Mouse (Mus musculus): Measurements from ENCODE around the gene Ncbp1. TPM values are rescaled to one million over a fixed set of nuclear protein-coding genes. Genes with fewer than 3 reads are reported as not detected.

The Ncbp1 gene
- polyA plus RNA-seq (2014; fragmentation: Nextera tagmentation; extraction: Ambion mirVana) = 134 and 145 TPM in 2 replicates

DNA sequence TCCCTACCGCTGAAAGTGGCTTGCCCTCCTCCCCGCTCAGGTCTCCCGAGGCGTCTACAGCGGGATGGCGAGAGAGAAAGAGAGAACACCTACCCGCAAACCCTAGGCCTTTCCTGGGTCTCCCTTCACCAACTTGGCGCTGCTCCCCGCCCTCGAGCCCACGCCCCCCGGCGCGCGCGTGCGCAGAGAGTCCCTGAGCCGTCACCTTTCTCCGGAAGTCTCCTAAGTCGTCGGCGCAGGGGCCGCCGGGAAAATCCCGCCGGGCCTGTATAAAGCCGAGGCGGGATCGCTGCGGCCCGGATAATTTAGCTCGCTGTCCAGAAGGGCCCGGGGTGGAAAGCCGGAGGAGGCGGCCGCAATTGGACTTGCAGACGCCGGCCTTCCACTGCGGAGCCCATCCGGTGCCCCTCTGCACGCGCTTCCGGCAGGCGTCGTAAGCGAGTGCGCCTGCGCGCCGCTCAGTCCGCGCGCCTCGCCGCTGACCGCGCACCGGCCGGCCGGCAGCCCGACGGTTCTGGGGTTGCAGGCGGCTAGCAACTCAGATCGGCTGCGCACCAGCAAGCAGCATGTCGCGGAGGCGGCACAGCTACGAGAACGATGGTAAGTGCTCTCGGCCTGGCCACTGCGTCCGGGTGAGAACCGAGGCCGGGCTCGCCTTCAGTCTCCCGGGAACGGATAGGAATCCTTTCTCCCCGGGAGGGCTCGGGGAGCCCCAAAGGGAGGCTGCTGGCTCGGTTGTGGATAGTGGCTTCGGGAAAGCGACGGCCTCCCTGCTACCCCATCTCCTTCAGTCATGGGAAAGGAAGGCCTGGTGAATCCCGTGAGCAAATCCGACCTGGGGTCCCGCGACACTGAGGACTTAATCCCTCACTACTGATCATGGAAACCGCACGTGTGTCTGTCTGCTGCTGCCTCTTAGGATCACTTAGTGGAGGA lies at the start of gene Ncbp1, which contains the start of gene Tstd2:
Gene Ncbp1, plus strand, starts transcription at position 327 of the 936 bp plus-strand sequence.
Gene Tstd2, minus strand, starts transcription at position 408 of the 936 bp plus-strand sequence.
- ATAC-seq (ENCODE audit: insufficient read depth, low FRiP score, low TSS enrichment) = peak; percentile 89
- peak within 1 kb of the TSS; percentile 94 for H3K27ac ChIP-seq (ENCODE audit: low read depth, low read length)
- H3K36me3 ChIP-seq (ENCODE audit: control insufficient read depth, insufficient read depth, low read length) = peaks cover 3% of the 10 kb centered on the region; the same call in 1 of the 2 replicates
- DNase-seq (ENCODE audit: low spot score) = peak; percentile 98
- H3K4me2 ChIP-seq (ENCODE audit: low read depth) = peak within 1 kb of the TSS; percentile 59
- peak within 1 kb of the TSS; percentile 83 for H3K9ac ChIP-seq (ENCODE audit: low read length)
- WGBS = under 1% methylated on average over 88 of the region's 90 CpGs
- H3K4me1 ChIP-seq (ENCODE audit: control insufficient read depth, insufficient read depth, low read length) = peaks cover 9% of the 10 kb centered on the region
- H3K27me3 ChIP-seq (ENCODE audit: control insufficient read depth, insufficient read depth, low read length) = no peaks in the 10 kb centered on the region
- no peaks in the 10 kb centered on the region for H3K9me3 ChIP-seq (ENCODE audit: control insufficient read depth, low read length)
- peak within 1 kb of the TSS; percentile 62 for H3K4me3 ChIP-seq (ENCODE audit: low read depth, low read length)

DNA sequence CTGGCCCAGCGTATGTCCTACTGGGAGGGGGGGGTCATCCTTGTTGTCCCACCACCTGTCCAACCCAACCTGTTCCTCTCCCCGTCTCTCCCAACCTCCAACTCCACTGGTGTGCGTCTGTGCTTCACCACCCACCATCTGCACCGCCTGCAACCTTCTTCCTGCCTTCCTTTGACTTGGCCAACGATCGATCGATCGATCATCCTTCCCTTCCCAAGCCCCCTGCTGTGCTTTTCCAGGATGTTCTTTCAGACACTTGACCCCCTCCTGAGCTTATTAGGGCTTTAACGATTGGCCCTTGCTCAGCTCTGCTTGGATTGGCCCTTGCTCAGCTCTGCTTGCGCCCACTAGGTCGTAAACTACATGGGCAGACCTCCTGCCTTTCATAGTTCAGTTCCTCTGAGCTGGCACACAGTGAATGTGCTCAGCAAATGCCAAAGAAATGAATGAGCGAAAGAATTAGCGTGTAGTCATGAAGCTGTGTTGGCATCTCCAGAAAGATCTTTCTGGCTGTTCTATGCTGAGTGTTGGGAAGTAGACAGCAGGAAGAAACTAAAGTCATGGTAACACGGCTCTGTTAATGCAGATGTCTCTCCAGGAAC lies 48.8 kb upstream of the Ncbp1 start:
- H3K4me3 ChIP-seq (ENCODE audit: low read depth, low read length) = no peak overlapping the region
- H3K27me3 ChIP-seq (ENCODE audit: control insufficient read depth, insufficient read depth, low read length) = no peaks in the 10 kb centered on the region
- peaks cover 4% of the 10 kb centered on the region; the same call in 1 of the 2 replicates for H3K4me1 ChIP-seq (ENCODE audit: control insufficient read depth, insufficient read depth, low read length)
- H3K4me2 ChIP-seq (ENCODE audit: low read depth) = no peak overlapping the region
- no peak for ATAC-seq (ENCODE audit: insufficient read depth, low FRiP score, low TSS enrichment)
- no peaks in the 10 kb centered on the region for H3K36me3 ChIP-seq (ENCODE audit: control insufficient read depth, insufficient read depth, low read length)
- DNase-seq (ENCODE audit: low spot score) = no peak
- H3K27ac ChIP-seq (ENCODE audit: low read depth, low read length) = no peak overlapping the region
- H3K9ac ChIP-seq (ENCODE audit: low read length) = no peak overlapping the region
- no peaks in the 10 kb centered on the region for H3K9me3 ChIP-seq (ENCODE audit: control insufficient read depth, low read length)
- WGBS = 50% methylated on average over 14 of the region's 14 CpGs

DNA sequence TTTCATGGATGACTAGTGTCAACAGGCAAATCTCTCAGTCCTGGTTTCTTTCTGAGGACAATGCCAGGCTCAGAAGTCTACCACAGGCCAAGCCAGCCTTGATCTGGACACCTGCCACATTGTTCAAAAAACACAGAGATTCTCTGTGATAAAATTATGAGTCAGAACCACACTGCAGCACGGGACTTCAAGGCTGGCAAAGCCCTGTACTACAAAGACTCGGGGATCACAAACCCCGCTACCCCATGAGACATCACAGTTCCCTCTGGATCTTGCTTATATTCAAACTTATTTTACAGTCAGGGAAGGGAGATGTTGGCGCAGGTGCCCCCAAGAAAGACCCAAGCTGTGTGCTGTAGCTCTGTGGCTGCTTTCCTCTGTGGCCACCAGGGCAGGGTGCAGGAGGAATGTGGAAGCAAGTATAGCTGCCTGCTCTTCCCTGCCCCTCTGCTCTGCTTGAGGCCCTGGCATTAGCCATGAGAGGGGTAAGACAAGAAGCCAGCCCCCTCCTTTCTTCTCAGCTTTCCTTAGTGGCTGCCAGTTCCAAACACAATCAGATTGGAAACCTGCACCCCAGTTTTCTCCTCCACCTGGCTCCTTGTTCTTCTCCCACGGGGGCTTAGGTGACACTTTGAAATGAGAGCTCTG lies 45.9 kb upstream of the Ncbp1 start:
- DNase-seq (ENCODE audit: low spot score) (no peak), ATAC-seq (ENCODE audit: insufficient read depth, low FRiP score, low TSS enrichment) (no peak)
- no peaks in the 10 kb centered on the region for H3K9me3 ChIP-seq (ENCODE audit: control insufficient read depth, low read length)
- H3K27me3 ChIP-seq (ENCODE audit: control insufficient read depth, insufficient read depth, low read length) = no peaks in the 10 kb centered on the region
- no peaks in the 10 kb centered on the region for H3K4me1 ChIP-seq (ENCODE audit: control insufficient read depth, insufficient read depth, low read length)
- H3K27ac ChIP-seq (ENCODE audit: low read depth, low read length) = no peak overlapping the region
- H3K4me3 ChIP-seq (ENCODE audit: low read depth, low read length) = no peak overlapping the region
- no peak overlapping the region for H3K9ac ChIP-seq (ENCODE audit: low read length)
- H3K36me3 ChIP-seq (ENCODE audit: control insufficient read depth, insufficient read depth, low read length) = no peaks in the 10 kb centered on the region
- no peak overlapping the region for H3K4me2 ChIP-seq (ENCODE audit: low read depth)
- WGBS = 93% methylated on average over 5 of the region's 5 CpGs

DNA sequence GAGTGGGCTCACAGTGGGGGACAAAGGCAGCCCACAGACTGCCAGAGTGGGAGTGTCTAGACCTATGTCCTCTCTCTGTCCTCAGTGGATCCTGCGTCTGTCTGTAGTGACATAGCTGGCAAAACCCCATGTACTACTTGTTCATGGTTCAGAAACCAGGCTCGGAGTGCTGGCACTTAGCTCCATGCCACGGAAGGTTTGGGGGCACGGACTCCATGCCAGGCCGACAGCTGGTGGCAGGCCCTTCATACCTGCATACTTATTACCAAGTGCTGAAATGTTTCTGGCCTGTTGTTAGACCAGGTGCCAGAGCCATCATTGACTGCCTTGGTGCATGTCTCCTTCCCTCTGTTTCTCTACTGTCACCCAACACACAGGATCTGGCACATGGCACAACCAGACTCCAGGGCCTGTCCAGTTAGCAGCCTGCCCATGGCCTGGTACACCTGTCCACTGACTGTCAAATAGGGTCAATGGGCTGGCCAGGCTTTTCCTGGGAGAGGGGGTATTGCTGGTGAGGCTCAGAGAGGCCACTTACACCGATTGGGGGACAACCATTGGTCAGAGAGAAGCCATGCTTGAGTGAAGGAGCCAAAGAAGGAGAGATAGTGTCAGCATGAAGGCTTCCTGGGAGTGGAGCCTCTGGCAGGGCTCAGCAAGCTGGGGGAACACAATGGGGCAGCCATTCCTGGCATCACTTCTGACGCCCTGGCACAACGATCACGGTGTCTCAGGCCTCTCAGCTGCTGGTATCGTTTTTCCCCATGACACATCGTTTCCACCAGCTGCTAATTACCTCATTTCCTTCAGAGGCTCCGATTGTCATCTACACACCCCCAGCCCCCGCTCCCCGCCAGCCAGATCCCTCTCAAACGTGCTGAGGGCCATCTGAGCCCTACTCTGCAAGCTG lies 43.2 kb upstream of the Ncbp1 start:
- ATAC-seq (ENCODE audit: insufficient read depth, low FRiP score, low TSS enrichment) (no peak), DNase-seq (ENCODE audit: low spot score) (no peak)
- Histone ChIP-seq H3K4me2 (ENCODE audit: low read depth) (no peak overlapping the region), H3K4me3 (ENCODE audit: low read depth, low read length) (no peak overlapping the region), H3K9ac (ENCODE audit: low read length) (no peak overlapping the region), H3K27ac (ENCODE audit: low read depth, low read length) (no peak overlapping the region), H3K36me3 (ENCODE audit: control insufficient read depth, insufficient read depth, low read length) (no peaks in the 10 kb centered on the region), H3K4me1 (ENCODE audit: control insufficient read depth, insufficient read depth, low read length) (no peaks in the 10 kb centered on the region), H3K27me3 (ENCODE audit: control insufficient read depth, insufficient read depth, low read length) (no peaks in the 10 kb centered on the region), H3K9me3 (ENCODE audit: control insufficient read depth, low read length) (no peaks in the 10 kb centered on the region)
- WGBS = 70% methylated on average over 15 of the region's 15 CpGs

DNA sequence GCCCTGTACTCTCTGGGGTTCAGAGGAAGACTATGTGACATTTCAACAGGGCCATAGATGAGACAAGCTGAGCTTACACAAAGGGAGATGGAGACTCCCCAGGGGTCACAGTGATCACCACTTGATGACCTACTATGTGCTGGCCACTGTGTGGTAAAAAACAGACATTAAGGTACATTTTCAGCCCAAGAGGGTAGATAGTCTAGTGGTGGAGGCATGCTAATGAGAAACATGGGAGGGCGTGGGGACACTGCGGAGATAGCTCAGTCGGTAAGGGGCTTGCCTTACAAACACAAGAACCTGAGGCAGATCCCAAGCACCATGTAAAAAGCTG lies 42.6 kb upstream of the Ncbp1 start:
- Histone ChIP-seq H3K4me1 (ENCODE audit: control insufficient read depth, insufficient read depth, low read length) (peaks cover 2% of the 10 kb centered on the region; the same call in 1 of the 2 replicates), H3K9ac (ENCODE audit: low read length) (no peak overlapping the region), H3K36me3 (ENCODE audit: control insufficient read depth, insufficient read depth, low read length) (no peaks in the 10 kb centered on the region), H3K27me3 (ENCODE audit: control insufficient read depth, insufficient read depth, low read length) (no peaks in the 10 kb centered on the region), H3K9me3 (ENCODE audit: control insufficient read depth, low read length) (no peaks in the 10 kb centered on the region), H3K4me2 (ENCODE audit: low read depth) (no peak overlapping the region), H3K27ac (ENCODE audit: low read depth, low read length) (no peak overlapping the region), H3K4me3 (ENCODE audit: low read depth, low read length) (no peak overlapping the region)
- DNase-seq (ENCODE audit: low spot score) = no peak
- ATAC-seq (ENCODE audit: insufficient read depth, low FRiP score, low TSS enrichment) = no peak
- 88% methylated on average over 3 of the region's 3 CpGs for WGBS

DNA sequence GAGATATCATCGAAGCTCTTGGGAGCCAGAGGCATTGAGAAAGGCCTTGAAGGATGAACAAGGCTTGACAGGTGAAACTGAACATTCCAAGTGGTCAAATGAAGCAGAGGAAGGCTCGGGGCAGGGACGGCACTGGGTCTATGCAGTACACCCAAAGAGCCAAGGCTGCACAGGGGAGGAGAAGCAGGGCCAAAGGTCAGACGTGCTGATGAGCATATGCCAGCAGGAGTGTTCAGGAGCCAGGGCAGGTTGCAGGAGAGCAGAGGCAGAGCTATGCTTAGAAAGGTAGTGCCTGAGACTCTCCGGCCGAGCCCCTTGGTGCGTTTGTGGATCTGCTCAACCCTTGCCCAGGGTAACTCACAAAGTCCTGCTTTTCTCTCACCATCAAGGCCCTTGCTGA lies 41.9 kb upstream of the Ncbp1 start:
- H3K4me2 ChIP-seq (ENCODE audit: low read depth) = no peak overlapping the region
- no peak overlapping the region for H3K9ac ChIP-seq (ENCODE audit: low read length)
- no peaks in the 10 kb centered on the region for H3K9me3 ChIP-seq (ENCODE audit: control insufficient read depth, low read length)
- no peaks in the 10 kb centered on the region for H3K27me3 ChIP-seq (ENCODE audit: control insufficient read depth, insufficient read depth, low read length)
- no peaks in the 10 kb centered on the region for H3K36me3 ChIP-seq (ENCODE audit: control insufficient read depth, insufficient read depth, low read length)
- H3K4me3 ChIP-seq (ENCODE audit: low read depth, low read length) = no peak overlapping the region
- DNase-seq (ENCODE audit: low spot score) = no peak
- H3K27ac ChIP-seq (ENCODE audit: low read depth, low read length) = no peak overlapping the region
- peaks cover 2% of the 10 kb centered on the region; the same call in 1 of the 2 replicates for H3K4me1 ChIP-seq (ENCODE audit: control insufficient read depth, insufficient read depth, low read length)
- ATAC-seq (ENCODE audit: insufficient read depth, low FRiP score, low TSS enrichment) = no peak
- WGBS = 88% methylated on average over 7 of the region's 7 CpGs

DNA sequence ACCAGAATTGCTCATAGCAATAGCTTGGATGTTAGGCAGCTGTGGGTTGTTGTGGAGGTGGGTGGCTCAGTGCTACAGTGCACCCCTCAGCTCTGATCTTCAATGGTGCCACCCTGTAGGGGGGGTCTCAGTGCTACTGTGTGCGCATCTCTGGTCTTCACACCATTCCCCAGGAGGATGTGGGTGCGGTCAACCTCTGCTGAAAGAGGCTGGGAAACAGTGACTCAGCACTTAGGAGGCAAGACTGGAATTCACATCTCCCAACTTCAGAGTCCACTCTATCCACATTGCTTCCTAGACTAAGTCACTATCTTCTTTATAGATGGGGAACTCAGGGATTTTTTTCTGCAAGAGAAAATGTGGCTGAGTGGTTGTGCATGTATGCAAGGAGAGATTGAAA lies 40.8 kb upstream of the Ncbp1 start:
- H3K27me3 ChIP-seq (ENCODE audit: control insufficient read depth, insufficient read depth, low read length) = no peaks in the 10 kb centered on the region
- no peaks in the 10 kb centered on the region for H3K9me3 ChIP-seq (ENCODE audit: control insufficient read depth, low read length)
- H3K4me1 ChIP-seq (ENCODE audit: control insufficient read depth, insufficient read depth, low read length) = peaks cover 2% of the 10 kb centered on the region; the same call in 1 of the 2 replicates
- DNase-seq (ENCODE audit: low spot score) (no peak), ATAC-seq (ENCODE audit: insufficient read depth, low FRiP score, low TSS enrichment) (no peak)
- no peak overlapping the region for H3K27ac ChIP-seq (ENCODE audit: low read depth, low read length)
- no peak overlapping the region for H3K4me2 ChIP-seq (ENCODE audit: low read depth)
- no peak overlapping the region for H3K9ac ChIP-seq (ENCODE audit: low read length)
- WGBS = 89% methylated on average over 2 of the region's 2 CpGs
- no peaks in the 10 kb centered on the region for H3K36me3 ChIP-seq (ENCODE audit: control insufficient read depth, insufficient read depth, low read length)
- no peak overlapping the region for H3K4me3 ChIP-seq (ENCODE audit: low read depth, low read length)

DNA sequence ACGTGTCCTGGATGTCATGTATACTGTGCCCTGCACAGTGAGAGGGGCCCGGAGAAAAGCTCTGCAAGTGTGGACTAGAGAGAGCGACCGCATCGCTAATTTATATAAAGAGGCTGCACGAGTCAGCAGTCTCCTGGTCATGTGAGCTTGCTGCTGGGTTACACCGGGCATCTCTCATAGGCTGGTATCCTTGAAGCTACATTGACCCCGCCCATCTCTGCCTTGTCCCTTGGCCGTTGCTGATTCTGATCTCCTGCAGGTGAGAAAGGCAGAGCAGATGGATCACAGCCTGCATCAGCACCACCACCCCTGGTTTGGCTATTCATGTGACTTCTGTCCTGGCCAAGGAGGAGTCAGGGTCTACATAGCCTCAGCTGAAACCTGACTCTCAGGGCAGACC lies 39.3 kb upstream of the Ncbp1 start:
- 84% methylated on average over 9 of the region's 9 CpGs for WGBS
- DNase-seq (ENCODE audit: low spot score) = no peak
- Histone ChIP-seq H3K27ac (ENCODE audit: low read depth, low read length) (no peak overlapping the region), H3K4me1 (ENCODE audit: control insufficient read depth, insufficient read depth, low read length) (peaks cover 2% of the 10 kb centered on the region; the same call in 1 of the 2 replicates), H3K4me3 (ENCODE audit: low read depth, low read length) (no peak overlapping the region), H3K36me3 (ENCODE audit: control insufficient read depth, insufficient read depth, low read length) (no peaks in the 10 kb centered on the region), H3K9ac (ENCODE audit: low read length) (no peak overlapping the region), H3K4me2 (ENCODE audit: low read depth) (no peak overlapping the region), H3K9me3 (ENCODE audit: control insufficient read depth, low read length) (no peaks in the 10 kb centered on the region), H3K27me3 (ENCODE audit: control insufficient read depth, insufficient read depth, low read length) (no peaks in the 10 kb centered on the region)
- no peak for ATAC-seq (ENCODE audit: insufficient read depth, low FRiP score, low TSS enrichment)
